Mouse (Mus musculus) forebrain, postnatal 0 days (tissue): ENCODE results near the gene Vsnl1. TPM values are rescaled to one million over a fixed set of nuclear protein-coding genes. Genes with fewer than 3 reads are reported as not detected.

Experiments used
- ATAC-seq: fragments of 200-750 bp; cut with Nextera tagmentation; 2 replicates; pipeline ENCODE4 v1.8.0; 2017; ENCODE audit warnings: mild to moderate bottlenecking, moderate library complexity
- DNase-seq: peaks from one replicate; pipeline ENCODE4 v3.0.0-alpha.2; 2015
- H3K27ac ChIP-seq: fragments of 300-500 bp; sonication (generic); 2 replicates; pipeline ENCODE4 v1.5.1; 2014; ENCODE audit warnings: low read depth, mild to moderate bottlenecking, antibody characterized with exemption, low read length, moderate library complexity, mixed read lengths
- H3K27me3 ChIP-seq: fragments of 300-500 bp; sonication (generic); 2 replicates; pipeline ENCODE4 v1.6.1; 2014; ENCODE audit warnings: mild to moderate bottlenecking, low read length, mixed read lengths; ENCODE audit not compliant: insufficient read depth
- H3K36me3 ChIP-seq: fragments of 300-500 bp; sonication (generic); 2 replicates; pipeline ENCODE4 v1.6.1; 2014; ENCODE audit warnings: mild to moderate bottlenecking, moderate library complexity; ENCODE audit not compliant: insufficient read depth
- H3K4me1 ChIP-seq: fragments of 300-500 bp; sonication (generic); 2 replicates; pipeline ENCODE4 v1.6.1; 2014; ENCODE audit warnings: antibody characterized with exemption; ENCODE audit not compliant: insufficient read depth
- H3K4me2 ChIP-seq: fragments of 300-500 bp; sonication (generic); 2 replicates; pipeline ENCODE4 v1.6.1; 2014; ENCODE audit warnings: low read depth, mild to moderate bottlenecking, moderate library complexity
- H3K4me3 ChIP-seq: fragments of 300-500 bp; sonication (generic); 2 replicates; pipeline ENCODE4 v1.5.1; 2014; ENCODE audit warnings: low read depth, low read length, mixed read lengths
- H3K9ac ChIP-seq: fragments of 300-500 bp; sonication (generic); 2 replicates; pipeline ENCODE4 v1.6.1; 2014; ENCODE audit warnings: mild to moderate bottlenecking
- H3K9me3 ChIP-seq: fragments of 300-500 bp; sonication (generic); 2 replicates; pipeline ENCODE4 v1.6.1; 2016; ENCODE audit warnings: low read length
- CTCF ChIP-seq: sonication (generic); IDR thresholded peaks from 2 replicates; pipeline ENCODE4 v1.5.1; 2016; ENCODE audit warnings: antibody characterized with exemption, control low read depth, low read depth
- WGBS: fragments of 180-500 bp; shearing (Covaris S2); extraction: QIAGEN DNeasy Blood & Tissue Kit; methylation state at CpG from one replicate; pipeline ENCODE4 v1.1.7; 2014; 5-methylcytosine and 5-hydroxymethylcytosine counted together
- polyA plus RNA-seq: library from polyadenylated mRNA; unstranded; fragments of >200 nt; fragmentation: Nextera tagmentation; extraction: Ambion mirVana; gene quantifications from 2 replicates; pipeline ENCODE4 v1.2.1, GENCODE M21; 2015
- total RNA-seq: library from RNA; depleted of rRNA; stranded (reverse); fragments of >200 nt; gene quantifications from 2 replicates; pipeline ENCODE4 v1.2.3, GENCODE M21; 2014

Gene Vsnl1
- total and polyA plus RNA-seq, 2 experiments from 2014 or later = 119 to 125 TPM

- H3K9ac ChIP-seq = no peak overlapping the region
- no peak overlapping the region for H3K4me2 ChIP-seq
- WGBS = 66% methylated on average over 5 of the region's 5 CpGs
- H3K36me3 ChIP-seq = no peaks in the 10 kb centered on the region
- no peaks in the 10 kb centered on the region for H3K9me3 ChIP-seq
- H3K4me3 ChIP-seq = no peak overlapping the region
- H3K4me1 ChIP-seq = no peaks in the 10 kb centered on the region
- H3K27ac ChIP-seq = no peak overlapping the region
- TF ChIP-seq CTCF = no peak
- no peaks in the 10 kb centered on the region for H3K27me3 ChIP-seq
- DNase-seq (no peak), ATAC-seq (no peak)
These were observed 86.5 kb downstream of the Vsnl1 start for GRCm38 (mm10) chr12:11349870-11350269.

GRCm38 (mm10) chr12:11348423-11348822 lies 88.0 kb downstream of the Vsnl1 start:
- WGBS = 4% methylated on average over 1 of the region's 1 CpGs
- no peaks in the 10 kb centered on the region for H3K27me3 ChIP-seq
- H3K27ac ChIP-seq = no peak overlapping the region
- TF ChIP-seq CTCF = no peak
- no peaks in the 10 kb centered on the region for H3K9me3 ChIP-seq
- DNase-seq (no peak), ATAC-seq (no peak)
- H3K4me3 ChIP-seq = no peak overlapping the region
- no peak overlapping the region for H3K9ac ChIP-seq
- no peaks in the 10 kb centered on the region for H3K4me1 ChIP-seq
- no peaks in the 10 kb centered on the region for H3K36me3 ChIP-seq
- no peak overlapping the region for H3K4me2 ChIP-seq

GRCm38 (mm10) chr12:11345963-11346362 lies 90.5 kb downstream of the Vsnl1 start:
- Histone ChIP-seq H3K36me3 (no peaks in the 10 kb centered on the region), H3K4me2 (no peak overlapping the region), H3K9me3 (no peaks in the 10 kb centered on the region), H3K27ac (no peak overlapping the region), H3K4me1 (no peaks in the 10 kb centered on the region), H3K9ac (no peak overlapping the region), H3K27me3 (no peaks in the 10 kb centered on the region), H3K4me3 (no peak overlapping the region)
- no peak for TF ChIP-seq CTCF
- ATAC-seq = no peak
- no peak for DNase-seq
- WGBS = 63% methylated on average over 2 of the region's 2 CpGs

GRCm38 (mm10) chr12:11342020-11342600 lies 94.3 kb downstream of the Vsnl1 start:
- 81% methylated on average over 6 of the region's 6 CpGs for WGBS
- no peaks in the 10 kb centered on the region for H3K9me3 ChIP-seq
- H3K36me3 ChIP-seq = no peaks in the 10 kb centered on the region
- no peaks in the 10 kb centered on the region for H3K4me1 ChIP-seq
- no peak overlapping the region for H3K27ac ChIP-seq
- H3K27me3 ChIP-seq = no peaks in the 10 kb centered on the region
- no peak for DNase-seq
- no peak for TF ChIP-seq CTCF
- ATAC-seq = no peak
- H3K4me3 ChIP-seq = no peak overlapping the region
- H3K4me2 ChIP-seq = no peak overlapping the region
- no peak overlapping the region for H3K9ac ChIP-seq

- TF ChIP-seq CTCF = no peak
- Histone ChIP-seq H3K27me3 (no peaks in the 10 kb centered on the region), H3K4me1 (no peaks in the 10 kb centered on the region), H3K36me3 (no peaks in the 10 kb centered on the region), H3K9ac (no peak overlapping the region), H3K4me3 (no peak overlapping the region), H3K9me3 (no peaks in the 10 kb centered on the region), H3K4me2 (no peak overlapping the region), H3K27ac (no peak overlapping the region)
- ATAC-seq = no peak
- 93% methylated on average over 2 of the region's 2 CpGs for WGBS
- DNase-seq = no peak
These were observed 98.2 kb downstream of the Vsnl1 start for GRCm38 (mm10) chr12:11338251-11338650.

GRCm38 (mm10) chr12:11336845-11337244 lies 99.6 kb downstream of the Vsnl1 start:
- DNase-seq (peak; percentile 52), ATAC-seq (no peak)
- Histone ChIP-seq H3K9ac (no peak overlapping the region), H3K27ac (no peak overlapping the region), H3K9me3 (no peaks in the 10 kb centered on the region), H3K4me3 (no peak overlapping the region), H3K36me3 (no peaks in the 10 kb centered on the region), H3K4me2 (no peak overlapping the region), H3K4me1 (no peaks in the 10 kb centered on the region), H3K27me3 (no peaks in the 10 kb centered on the region)
- TF ChIP-seq CTCF = peak; percentile 70
- 44% methylated on average over 4 of the region's 4 CpGs for WGBS

- H3K27ac ChIP-seq = no peak overlapping the region
- H3K4me2 ChIP-seq = no peak overlapping the region
- H3K9ac ChIP-seq = no peak overlapping the region
- no peaks in the 10 kb centered on the region for H3K36me3 ChIP-seq
- H3K27me3 ChIP-seq = no peaks in the 10 kb centered on the region
- H3K4me3 ChIP-seq = no peak overlapping the region
- H3K4me1 ChIP-seq = no peaks in the 10 kb centered on the region
- DNase-seq (peak; percentile 20), ATAC-seq (peak; percentile 64; the same call in 1 of the 2 replicates)
- 72% methylated on average over 3 of the region's 3 CpGs for WGBS
- no peak for TF ChIP-seq CTCF
- no peaks in the 10 kb centered on the region for H3K9me3 ChIP-seq
These were observed 109.9 kb downstream of the Vsnl1 start for GRCm38 (mm10) chr12:11326483-11326882.
